Mouse (Mus musculus) c-Kit-negative CD71-positive TER-119-positive erythroid progenitor cells, embryonic 14.5 days (primary cell): ENCODE measurements at regions not wholly inside any gene's neighbourhood (a gene's known extent, or its start where the extent isn't known, plus 50 kb on each side); places are given as distances from the start of the nearest gene placed in this dataset.
"Not testable (repeated sequence)": the region's sequence is repeated elsewhere in the genome, so short reads cannot be mapped to it uniquely, and the experiment has no call there.

Experiments
- DNase-seq: peaks from one replicate; pipeline ENCODE4 v3.0.0-alpha.2; 2013; ENCODE audit warnings: low read depth, low spot score

DNA sequence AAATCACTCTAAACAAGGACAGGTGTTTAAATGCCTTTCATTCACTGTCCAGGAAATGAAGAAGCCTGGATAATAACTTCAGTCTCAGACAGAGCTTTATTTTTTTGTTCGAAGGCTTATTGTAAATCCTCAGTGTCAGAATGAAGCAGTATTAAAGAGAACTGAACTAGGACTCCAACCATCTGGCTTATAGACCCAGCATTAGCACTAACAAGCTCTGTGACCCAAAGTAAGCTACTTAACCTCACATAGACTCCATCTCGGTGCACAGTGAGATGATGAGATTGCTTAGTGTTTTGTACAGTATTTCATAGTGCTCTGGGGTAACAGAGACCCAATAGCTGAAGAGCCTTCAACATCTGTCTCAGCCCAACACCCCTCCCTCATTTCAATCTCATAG, 738.2 kb upstream of the Map3k7 start:
- DNase-seq: no peak

DNA sequence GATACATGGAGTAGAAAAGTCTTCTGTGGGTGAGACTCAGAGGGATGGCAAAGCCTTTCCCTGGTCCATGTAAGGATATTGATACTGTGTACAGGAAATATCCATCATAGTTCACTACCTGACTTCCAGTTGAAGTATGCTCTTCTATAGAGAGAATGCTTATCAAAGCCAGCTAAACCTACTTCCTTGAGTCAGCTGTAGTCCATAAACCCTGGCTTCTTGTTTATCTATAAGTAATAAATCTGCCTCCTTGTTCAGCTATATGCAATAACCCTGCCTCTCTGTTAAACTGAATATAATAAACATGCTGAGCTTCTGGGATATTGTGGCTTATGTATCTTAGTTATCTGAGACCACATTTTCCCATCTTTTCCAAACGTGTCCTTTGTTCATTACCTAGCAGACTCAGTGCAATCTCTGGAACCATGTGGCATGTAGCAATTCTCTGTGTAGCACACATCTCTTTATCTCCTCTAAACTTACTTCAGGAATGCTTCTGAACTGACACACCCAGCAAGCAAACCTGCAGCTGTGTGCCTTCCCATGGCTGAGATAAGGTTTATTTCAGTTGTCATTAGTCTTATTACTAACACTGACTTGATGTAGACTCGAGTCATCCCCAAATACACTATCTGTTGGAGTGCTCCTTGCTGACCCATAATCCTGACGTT, 694.9 kb upstream of the Map3k7 start:
- no peak for DNase-seq

DNA sequence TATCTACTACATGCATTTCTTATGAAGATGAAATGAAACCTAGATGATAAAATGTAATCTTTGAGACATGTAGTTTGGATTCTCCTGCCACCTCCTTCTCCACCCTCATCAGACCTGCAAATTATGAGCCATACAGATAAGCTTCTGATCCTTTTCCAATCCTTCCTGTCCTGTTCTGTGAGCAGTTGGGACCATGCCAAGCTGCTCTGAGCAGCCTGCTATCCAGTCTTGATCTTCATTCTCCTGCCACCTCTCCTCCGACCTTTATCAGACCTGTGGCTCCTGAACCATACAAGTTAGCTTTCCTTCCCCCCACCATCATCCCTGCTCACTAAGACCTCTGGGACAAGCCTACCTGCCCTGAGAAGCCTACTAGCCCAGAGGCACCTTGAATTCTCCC, 689.8 kb upstream of the Map3k7 start:
- no peak for DNase-seq

DNA sequence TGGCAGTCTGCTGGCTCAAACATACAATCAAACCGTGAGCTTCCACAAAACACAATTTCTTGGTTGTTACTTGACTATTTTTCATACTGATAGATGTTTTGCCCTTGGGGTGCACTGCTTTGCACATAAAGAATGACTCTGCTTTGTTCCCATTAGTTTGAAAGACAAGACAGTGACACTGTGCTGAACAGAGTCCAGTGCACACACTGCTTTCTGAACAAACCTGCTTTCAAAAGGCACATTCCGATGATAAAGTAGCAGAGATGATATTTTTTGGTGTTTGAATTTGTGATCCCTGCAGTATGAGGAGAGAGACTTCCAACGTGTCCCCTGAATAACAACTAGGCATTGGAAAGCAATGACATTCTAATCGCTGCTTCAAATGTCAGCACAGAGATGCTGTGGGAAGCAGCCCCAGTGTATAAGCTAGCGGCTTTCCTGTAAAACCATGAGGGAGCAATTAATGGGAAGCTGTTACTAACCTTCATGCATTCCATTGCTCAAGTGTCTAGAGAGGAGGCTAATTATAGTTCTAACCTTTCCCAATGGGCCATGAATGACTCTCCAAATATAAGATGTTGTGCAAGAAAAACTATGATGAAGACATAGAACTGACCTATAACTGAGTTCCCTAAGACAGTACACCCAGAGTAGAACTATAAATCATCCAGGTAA, 673.5 kb upstream of the Map3k7 start:
- no peak for DNase-seq

DNA sequence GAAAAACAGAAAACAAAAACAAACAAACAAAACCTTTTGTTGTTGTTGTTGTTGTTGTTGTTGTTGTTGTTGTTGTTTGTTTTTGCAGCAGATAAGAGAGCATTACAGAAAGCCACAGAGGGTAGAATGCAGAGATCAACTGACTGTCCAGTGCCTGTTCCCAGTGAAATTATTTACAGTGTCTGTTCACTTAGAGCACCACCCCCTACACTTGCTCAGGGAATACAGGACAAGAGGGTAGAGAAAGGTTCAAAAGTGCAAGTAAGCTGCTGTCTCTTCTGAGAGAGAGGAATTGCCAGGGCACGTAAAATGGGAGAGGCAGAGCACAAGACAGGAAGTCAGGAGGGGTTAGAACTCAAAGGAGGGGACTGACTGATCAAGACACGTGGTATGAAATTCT, 670.1 kb upstream of the Map3k7 start:
- no peak for DNase-seq

DNA sequence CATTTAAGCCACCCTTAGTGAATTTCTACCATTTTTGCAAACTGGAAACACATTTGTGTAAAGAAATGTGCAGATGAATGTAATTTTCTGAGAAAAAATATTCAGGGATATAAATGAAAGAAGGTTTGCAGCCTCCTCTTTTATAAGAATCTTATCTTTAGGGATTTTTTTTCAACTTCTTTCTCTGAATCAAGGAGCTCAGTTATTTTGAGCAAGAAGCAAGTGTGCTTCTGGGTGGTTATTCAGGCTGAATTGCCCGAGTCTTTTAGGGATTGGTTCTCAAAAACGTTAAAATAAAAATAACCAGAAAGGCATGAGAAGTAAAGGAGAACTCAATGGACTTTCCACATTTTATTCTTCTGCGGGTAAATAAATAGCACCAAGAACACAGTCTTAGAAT, 666.0 kb upstream of the Map3k7 start:
- DNase-seq: no peak

DNA sequence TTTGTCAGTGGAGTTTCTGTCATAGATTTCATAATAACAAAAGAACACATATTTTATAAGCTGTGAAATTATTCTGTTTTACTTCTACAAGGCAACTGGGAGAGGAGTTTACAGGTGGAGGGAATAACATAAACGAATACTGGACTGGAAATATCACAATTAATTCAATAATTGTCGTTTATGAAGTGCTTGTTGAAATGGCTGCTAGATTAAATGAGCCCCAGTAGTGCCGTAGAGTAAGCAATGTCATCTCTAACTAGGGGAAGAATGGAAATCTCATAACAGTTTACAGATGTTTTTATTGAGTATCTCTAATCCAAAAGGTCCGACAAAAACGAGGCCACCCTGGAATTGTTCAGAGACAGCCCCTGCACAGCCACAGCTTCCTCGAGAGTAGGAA, 644.6 kb upstream of the Map3k7 start:
- no peak for DNase-seq

DNA sequence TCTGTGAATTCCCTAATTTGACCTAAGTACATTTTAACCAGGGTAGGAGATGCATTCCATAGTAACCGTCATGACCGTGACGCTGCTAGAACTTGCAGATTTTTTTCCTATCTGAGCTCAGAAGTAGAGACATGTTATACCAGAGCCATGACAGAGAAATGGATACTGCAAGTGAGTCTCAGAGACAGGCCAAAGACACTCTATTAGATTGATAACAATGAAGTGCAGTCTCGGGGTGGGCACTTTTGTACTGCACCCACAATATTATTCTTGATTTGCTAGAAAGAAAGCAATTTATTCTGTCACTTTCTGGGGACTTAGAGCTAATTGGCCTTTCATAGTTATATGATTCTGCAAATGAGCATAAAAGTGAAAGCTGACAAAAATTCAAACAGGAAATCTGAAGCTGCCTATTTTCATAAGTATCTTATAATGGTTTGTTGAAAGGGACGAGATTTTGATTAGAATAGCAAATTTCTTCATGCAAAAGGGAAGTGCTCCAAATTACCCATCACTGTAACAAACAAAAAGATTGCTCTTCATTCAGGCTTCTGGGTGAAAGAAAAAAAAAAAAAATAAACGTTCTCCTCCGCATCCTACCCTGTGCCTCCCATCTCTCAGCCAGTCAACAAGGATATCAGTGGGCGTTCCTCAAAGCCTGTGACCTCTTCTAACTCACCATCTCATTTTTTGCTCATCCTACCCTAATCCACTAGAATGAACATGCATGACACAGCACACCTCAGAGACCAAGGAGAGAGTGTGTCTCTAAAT, 643.0 kb upstream of the Map3k7 start:
- no peak for DNase-seq

DNA sequence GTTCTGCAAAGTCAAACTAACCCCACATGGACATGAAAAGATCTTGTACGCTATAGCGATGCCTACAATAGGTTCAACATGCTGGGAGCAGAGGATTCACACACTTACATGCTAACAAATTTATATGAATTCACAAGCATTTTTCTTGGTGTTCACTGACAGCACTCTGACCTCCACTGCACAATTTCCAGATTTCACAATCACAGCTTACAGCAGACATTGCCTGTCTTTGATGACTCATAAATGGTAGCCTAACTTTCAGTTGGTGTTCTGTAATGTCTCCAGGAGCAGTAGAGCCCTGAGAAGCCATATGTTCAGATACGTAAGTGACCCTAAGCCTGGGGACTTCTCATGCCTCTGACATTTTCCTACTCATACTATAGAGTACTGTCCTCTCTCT, 640.1 kb upstream of the Map3k7 start:
- no peak for DNase-seq

DNA sequence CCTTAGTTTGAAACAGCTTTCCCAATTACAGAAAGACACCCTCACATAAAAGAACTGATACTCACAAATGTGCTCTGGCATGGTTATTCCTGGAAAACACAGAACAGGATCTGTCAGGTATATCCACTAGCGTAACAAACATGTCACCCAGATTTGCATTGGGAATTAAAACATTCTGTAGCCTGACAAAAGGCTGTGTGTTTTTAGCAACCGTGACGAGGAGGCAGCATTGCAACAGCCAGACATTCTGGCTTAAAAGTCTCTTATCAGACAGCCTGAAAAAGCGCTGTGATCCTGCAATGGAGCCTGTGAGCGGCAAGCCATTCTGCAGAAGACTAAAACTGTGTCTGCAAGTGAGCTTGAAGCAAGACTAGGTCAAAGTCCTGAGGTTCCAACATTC, 635.1 kb upstream of the Map3k7 start:
- no peak for DNase-seq

DNA sequence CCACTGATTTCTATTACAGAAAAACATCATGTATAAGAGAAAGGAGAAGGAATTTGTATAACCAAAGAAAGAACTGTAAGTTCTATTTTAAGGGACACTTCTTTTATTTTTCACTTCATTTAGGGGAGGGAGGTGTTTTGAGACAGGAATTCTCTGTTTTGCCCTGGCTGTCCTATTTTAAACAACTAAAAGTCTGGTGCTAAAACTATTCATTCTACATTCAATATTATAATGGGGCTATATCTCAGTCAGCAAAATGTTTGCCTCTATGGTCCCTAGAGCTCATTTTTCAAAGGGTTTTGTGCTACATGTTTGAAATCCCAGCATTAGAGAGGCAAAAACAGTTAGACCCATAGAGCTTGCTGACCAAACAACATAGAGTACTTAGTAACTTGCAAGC, 632.8 kb upstream of the Map3k7 start:
- DNase-seq: no peak

DNA sequence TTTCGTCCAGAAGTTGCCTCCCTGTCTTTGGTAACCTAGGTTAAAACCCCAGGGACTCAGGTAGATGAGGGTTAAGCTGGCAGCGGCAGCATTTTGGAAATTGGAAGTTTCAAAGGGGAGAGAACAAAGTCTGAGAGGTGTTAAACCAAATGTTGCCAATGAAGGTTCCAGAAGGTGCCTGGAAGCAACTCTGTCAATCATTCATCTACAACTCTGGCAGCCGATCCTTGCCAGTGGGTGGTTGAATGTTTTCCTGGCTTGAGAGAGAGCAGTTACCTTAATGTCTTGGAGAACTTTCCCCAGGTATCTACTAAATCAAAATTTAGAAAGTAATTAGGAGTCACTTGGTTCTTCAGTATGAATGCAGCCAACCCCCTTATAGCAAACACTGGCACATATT, 628.2 kb upstream of the Map3k7 start:
- no peak for DNase-seq

DNA sequence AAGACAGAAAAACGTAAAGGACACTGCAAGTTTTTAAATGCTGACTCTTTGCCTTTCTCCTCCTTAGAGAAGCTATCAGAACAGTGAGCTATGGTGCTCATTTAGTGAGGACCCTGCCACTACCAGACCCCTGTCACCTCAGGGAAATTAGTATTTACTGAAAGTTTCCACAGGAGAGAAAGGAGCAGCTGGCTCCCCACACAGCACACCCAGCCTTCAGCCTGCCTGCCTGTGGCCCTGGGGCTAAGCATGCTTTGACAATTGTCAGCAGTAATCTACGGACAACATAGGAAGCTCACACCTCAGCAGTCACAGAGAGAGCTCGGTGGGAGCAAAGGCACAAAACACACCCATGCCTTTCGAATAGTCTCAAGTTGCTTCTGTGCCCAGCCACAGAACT, 625.9 kb upstream of the Map3k7 start:
- DNase-seq: no peak

DNA sequence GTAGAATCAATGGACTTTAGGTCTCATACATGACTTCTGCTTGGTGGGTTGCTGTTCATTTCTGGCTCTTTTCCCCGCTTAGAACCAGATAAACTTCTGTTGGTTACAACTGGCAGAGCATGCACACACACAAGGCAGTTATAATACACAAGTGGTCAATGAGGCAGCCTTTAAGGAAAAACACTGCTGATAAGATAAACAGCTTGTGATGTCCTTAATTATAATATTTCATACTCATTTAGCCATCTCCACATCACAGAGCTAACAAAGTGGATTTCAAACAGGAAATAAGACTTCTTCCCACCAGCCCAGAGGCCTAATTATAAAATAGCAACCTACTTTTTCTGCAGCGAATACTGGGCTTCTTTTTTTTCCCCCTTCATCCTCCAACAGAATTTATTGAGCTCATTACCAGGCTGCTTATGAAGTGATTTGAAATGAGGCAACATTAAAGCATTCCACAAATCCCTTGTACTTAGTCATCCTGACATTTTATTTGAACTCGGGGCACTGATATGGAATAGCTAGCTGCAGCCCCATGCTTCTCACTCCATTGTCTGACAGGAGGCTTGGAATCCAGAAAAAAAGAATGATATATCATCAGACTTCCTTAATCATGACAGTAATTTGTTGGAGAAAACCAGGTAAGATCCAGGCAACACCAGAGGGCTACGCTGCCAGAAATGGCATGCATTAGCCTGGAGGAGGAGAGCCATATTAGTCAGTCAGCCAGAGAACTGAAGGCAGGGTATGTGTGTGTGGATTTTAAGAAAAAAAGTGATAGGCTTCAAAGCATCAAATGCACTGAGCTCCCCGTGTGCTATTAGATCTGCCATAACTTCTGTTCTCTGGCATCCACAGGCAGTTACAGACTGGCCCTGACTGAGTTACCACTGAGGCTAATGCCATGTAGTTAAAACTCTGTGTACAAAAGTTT, 620.3 kb upstream of the Map3k7 start:
- no peak for DNase-seq

DNA sequence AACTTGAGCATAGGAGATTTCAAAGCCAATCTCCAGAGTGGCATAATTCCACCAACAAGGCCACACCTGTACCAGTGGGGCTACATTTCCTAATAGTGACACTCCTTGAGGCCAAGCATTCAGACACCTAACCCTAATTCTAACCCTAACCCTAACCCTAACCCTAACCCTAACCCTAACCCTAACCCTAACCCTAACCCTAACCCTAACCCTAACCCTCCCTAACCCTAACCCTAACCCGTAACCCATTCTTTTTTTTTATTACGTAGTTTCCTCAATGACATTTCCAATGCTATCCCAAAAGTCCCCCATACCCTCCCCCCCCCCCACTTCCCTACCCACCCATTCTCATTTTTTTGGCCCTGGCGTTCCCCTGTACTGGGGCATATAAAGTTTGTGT, 609.9 kb upstream of the Map3k7 start:
- not testable (repeated sequence) for DNase-seq

DNA sequence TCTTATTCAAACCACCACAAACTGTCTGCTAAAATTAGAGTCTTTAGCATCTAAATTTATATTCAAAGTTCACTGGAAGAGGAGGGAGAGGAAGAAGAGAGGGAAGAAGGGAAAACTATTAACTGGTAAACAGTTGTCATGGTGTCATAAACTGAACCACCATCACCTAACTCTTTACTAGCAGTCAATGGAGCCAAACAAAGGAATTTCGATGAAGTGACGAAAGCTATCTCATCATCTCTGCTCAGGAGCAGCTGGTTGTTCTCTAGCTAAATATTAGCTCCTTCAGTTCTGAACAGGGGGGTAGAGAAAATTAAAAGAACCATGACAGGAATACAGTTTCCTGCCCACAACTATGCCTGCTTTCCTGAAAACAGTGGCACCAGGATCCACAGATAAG, 608.9 kb upstream of the Map3k7 start:
- no peak for DNase-seq

DNA sequence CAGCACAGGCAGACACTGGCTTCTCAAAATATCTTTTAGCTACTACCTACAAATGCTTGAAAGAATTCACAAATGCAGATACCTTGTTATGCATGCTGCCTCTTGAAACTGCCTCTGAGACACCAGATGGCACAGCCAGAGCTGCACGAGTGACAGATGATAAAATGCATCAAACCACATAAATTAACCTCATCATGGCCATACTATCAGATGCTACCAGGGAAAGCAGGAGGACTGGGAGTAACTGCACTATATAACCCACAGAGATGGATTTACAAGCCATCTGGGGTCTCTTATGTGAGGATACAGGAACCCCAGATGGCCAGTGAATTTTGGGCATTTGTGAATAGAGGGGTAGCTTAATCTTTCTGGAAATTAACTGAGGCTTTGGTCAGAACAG, 597.7 kb upstream of the Map3k7 start:
- DNase-seq: no peak

DNA sequence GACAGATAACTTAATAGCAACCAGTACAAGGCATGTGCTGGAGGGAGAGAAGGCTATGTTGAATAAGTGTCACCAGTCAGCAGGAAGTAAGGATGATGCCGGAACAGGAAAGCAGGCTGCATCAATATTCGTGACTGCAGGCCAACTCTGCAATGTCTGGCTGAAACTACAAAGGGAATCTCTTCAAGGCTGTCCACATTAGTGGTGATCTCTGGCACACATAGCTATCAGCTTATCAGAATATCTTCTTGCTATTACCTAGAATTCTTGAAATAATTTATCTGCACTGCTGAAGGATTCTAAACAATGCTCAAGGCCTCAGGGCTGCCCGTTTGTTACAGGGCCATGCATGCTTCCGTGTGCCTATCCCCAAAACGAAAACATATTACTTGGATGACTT, 596.9 kb upstream of the Map3k7 start:
- no peak for DNase-seq

DNA sequence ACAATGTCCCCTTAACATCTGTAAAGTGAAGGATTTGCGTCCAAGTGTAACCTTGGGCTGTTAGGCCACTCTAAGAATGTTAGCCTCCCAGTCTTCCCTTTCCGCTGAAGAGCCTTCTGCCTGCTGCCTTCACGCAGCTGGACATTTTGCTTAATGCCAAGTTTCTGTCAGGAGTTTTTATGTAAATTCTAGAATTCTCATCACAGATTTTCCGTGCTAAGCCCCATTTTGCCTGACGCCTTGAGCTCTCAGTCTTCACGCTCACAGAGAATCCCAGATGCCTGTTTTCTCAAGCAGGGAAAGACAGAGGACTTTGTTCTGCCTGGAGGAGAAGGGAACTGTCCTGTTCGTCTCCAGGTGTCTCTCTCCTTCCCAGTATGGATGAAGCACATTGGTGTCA, 593.8 kb upstream of the Map3k7 start:
- DNase-seq: no peak

DNA sequence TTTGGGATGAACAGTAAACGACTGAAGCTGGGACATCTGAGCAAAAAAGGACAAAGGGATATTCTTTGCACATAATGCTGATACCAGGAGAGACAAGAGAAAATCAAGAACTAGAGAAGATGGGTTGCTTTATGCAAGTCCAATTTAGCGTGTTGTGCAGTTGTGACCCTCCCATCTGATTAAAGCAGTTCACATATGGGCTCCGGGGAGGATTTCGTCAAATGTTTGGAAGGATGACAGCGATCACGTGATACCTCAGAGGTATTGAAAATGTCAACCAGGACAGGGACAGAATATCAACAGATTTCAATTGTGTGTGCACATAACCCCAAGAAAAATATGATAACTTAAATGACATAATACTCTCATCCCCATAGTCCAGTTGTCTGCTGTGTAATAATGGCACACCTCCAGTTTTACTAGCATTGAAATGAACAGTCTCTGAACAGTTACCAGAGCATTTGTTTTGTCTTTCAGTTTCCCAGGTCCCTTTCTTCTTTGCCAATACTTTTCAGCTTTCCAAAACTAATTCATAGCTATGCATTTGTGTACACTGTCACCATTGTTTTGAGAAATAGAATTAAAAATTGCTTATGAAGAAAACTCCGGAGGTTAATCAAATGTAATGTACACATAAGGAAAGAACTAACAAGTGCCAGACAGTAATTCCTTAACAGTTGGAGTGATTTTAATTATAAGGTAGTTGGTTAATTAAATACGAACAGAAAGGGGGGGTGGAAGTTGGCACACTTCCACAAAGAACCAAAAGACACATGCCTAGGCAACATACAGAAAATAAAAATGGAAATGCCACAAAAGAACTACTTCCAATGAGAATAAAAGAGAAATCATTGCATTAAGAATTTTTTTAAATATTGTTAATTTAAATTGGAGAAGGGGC, 582.6 kb upstream of the Map3k7 start:
- no peak for DNase-seq
